ENCODE assay signal across 29 mouse cellular contexts in the genomic region with DNA sequence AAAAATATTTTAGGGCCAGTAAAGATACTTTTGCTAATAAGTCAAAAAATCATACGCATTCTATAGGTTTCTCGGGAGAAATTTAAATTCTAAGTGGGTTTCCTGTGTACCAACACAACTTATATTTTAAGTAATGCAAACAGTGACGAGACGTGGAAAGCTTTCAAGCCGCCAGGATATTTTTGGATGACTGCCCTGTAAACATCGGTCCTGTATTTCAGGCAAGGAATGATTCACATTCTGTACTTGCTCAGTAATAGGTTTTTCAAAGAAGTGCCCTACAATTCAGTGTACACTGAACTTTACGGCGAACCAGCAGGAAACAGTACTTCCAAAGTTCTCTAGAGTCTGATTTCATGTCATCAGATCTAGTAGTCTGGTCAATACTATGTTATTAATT. TPM values are rescaled to one million over a fixed set of nuclear protein-coding genes. Genes with fewer than 3 reads are reported as not detected.
DNase-seq lines count a peak whose midpoint lies in the region; ATAC-seq and TF ChIP-seq lines count a peak whose summit lies in the region.
"Had no signal": no experiment of that assay in that cellular context is flagged by ENCODE, and none has a peak within 500 bp of the region (broad histone marks: within the 10 kb centered on the region; RNA-seq: fewer than 3 reads in every experiment).

No protein-coding gene starts in this region.

- H3K4me2 ChIP-seq in liver, embryonic 12.5 days, result no peak overlapping the region
- H3K4me2 ChIP-seq: embryonic facial prominence, embryonic 13.5 days; forebrain, embryonic 12.5 days; forebrain, embryonic 15.5 days; heart, embryonic 12.5 days; heart, embryonic 15.5 days; hindbrain, embryonic 14.5 days had no signal

- 34% methylated on average over 8 of the region's 8 CpGs for WGBS in liver, adult 2 months
- WGBS in liver, embryonic 12.5 days (ENCODE audit: insufficient replicate concordance), result 83% methylated on average over 8 of the region's 8 CpGs

- peak overlapping the region; percentile 29; the same call in 1 of the 2 replicates for H3K27ac ChIP-seq in liver, adult 2 months (replicated peaks; ENCODE audit: insufficient read depth, low read depth, low read length)
- H3K27ac ChIP-seq in liver, embryonic 12.5 days, result no peak overlapping the region
- H3K27ac ChIP-seq: embryonic facial prominence, embryonic 10.5 days; embryonic facial prominence, embryonic 13.5 days; forebrain, embryonic 12.5 days; forebrain, embryonic 15.5 days; heart, embryonic 15.5 days; hindbrain, embryonic 14.5 days; hindbrain, postnatal 0 days had no signal

- H3K9me3 ChIP-seq in liver, embryonic 12.5 days (replicated peaks), result no peaks in the 10 kb centered on the region
- H3K9me3 ChIP-seq: embryonic facial prominence, embryonic 10.5 days; embryonic facial prominence, embryonic 13.5 days; forebrain, embryonic 12.5 days; forebrain, embryonic 15.5 days; heart, embryonic 12.5 days; heart, embryonic 15.5 days had no signal

- TF ChIP-seq CTCF in liver, adult 2 months (IDR thresholded peaks at IDR 0.05; ENCODE audit: low read depth, low read length), result no peak

- H3K9ac ChIP-seq in liver, adult 2 months (ENCODE audit: low read depth, low read length), result no peak overlapping the region
- no peak overlapping the region for H3K9ac ChIP-seq in liver, embryonic 12.5 days
- H3K9ac ChIP-seq: embryonic facial prominence, embryonic 13.5 days; forebrain, embryonic 12.5 days; forebrain, embryonic 15.5 days; heart, embryonic 12.5 days; heart, embryonic 15.5 days; hindbrain, embryonic 14.5 days had no signal

- H3K4me1 ChIP-seq in liver, adult 2 months (ENCODE audit: control insufficient read depth, insufficient read depth, low read length), result peaks cover 8% of the 10 kb centered on the region
- no peaks in the 10 kb centered on the region for H3K4me1 ChIP-seq in liver, embryonic 12.5 days
- H3K4me1 ChIP-seq: heart, embryonic 12.5 days had no signal

- H3K79me2 ChIP-seq in liver, adult 2 months (ENCODE audit: control insufficient read depth, insufficient read depth, low read length), result no peaks in the 10 kb centered on the region

- no peaks in the 10 kb centered on the region for H3K27me3 ChIP-seq in liver, adult 2 months (ENCODE audit: control insufficient read depth, insufficient read depth, low read length)
- no peaks in the 10 kb centered on the region for H3K27me3 ChIP-seq in liver, embryonic 12.5 days (replicated peaks)
- H3K27me3 ChIP-seq: embryonic facial prominence, embryonic 13.5 days; forebrain, embryonic 12.5 days; forebrain, embryonic 15.5 days; heart, embryonic 12.5 days; heart, embryonic 15.5 days had no signal

- DNase-seq in heart, adult 18-20 months, result peak; percentile 37 to 47
- DNase-seq in heart, adult 11 months, result no peak
- DNase-seq in liver, adult 2 months (ENCODE audit: extremely low read depth, low read depth, low spot score), result peak; percentile 74
- DNase-seq in NIH3T3 (ENCODE audit: low read depth), result peak; percentile 48
- no peak for DNase-seq in kidney, adult 9 months
- DNase-seq: adrenal gland, adult 8-10 months; adrenal gland, postnatal 25 days; cerebellum, adult 11-12 months; cerebellum, adult 8-10 months; cerebellum, postnatal 10 days; cerebellum, postnatal 36 days; gastrocnemius, postnatal 25 days; heart, postnatal 14 days; heart, postnatal 4 days had no signal

- ATAC-seq in liver, embryonic 12.5 days, result no peak
- ATAC-seq: activated CD4-positive, CD25-positive, alpha-beta regulatory T cell, adult 4 months; CD4-positive, CD25-positive, alpha-beta regulatory T cell, adult 4 months; forebrain, embryonic 15.5 days; hindbrain, postnatal 0 days; inflammation-experienced regulatory T-cells, adult 6 months; intestine, embryonic 16.5 days had no signal

- H3K4me3 ChIP-seq in liver, adult 2 months (ENCODE audit: insufficient read depth, low read depth, low read length), result no peak overlapping the region
- H3K4me3 ChIP-seq in liver, embryonic 12.5 days, result no peak overlapping the region
- H3K4me3 ChIP-seq: embryonic facial prominence, embryonic 10.5 days; embryonic facial prominence, embryonic 13.5 days; erythroblast, embryonic 14.5 days; forebrain, embryonic 12.5 days; forebrain, embryonic 15.5 days; heart, embryonic 12.5 days; heart, embryonic 15.5 days had no signal

- TF ChIP-seq POLR2A in liver, adult 2 months (IDR thresholded peaks at IDR 0.05; ENCODE audit: extremely low read depth, insufficient read depth, low read length), result no peak

- no peaks in the 10 kb centered on the region for H3K36me3 ChIP-seq in liver, adult 2 months (ENCODE audit: control insufficient read depth, insufficient read depth, low read length)
- no peaks in the 10 kb centered on the region for H3K36me3 ChIP-seq in liver, embryonic 12.5 days
- H3K36me3 ChIP-seq: embryonic facial prominence, embryonic 10.5 days; embryonic facial prominence, embryonic 13.5 days; forebrain, embryonic 12.5 days; forebrain, embryonic 15.5 days; heart, embryonic 12.5 days; heart, embryonic 15.5 days had no signal

RNA-seq across cellular contexts. Expression of a gene that starts 5.7 kb away (rescaled TPM):
- under 1 TPM; 0.22 to 0.46 TPM for total RNA-seq in heart, adult 18-20 months (2021)
- 7.9 and 10.3 TPM in 2 replicates for total RNA-seq in liver, adult 2 months (2014; rRNA removed)
- 6.0 and 7.1 TPM in 2 replicates for polyA plus RNA-seq in liver, adult 2 months (2012; rRNA removed)
- 0.08 TPM in 2 replicates for polyA plus RNA-seq in liver, embryonic 12.5 days (2016; fragmentation: Nextera tagmentation; extraction: Ambion mirVana)
- total RNA-seq: MEL had no signal
- polyA plus RNA-seq: erythroblast, embryonic 14.5 days had no signal

Comparison
In these comparisons a context has a peak if more than half of its experiments do, and no peak if none do; other contexts are left out.
1. DNase-seq: peak in heart, adult 18-20 months (2 of 2), liver, adult 2 months (single experiment) and NIH3T3 (single experiment); none in heart, adult 11 months (single experiment) and kidney, adult 9 months (single experiment).